Mouse (Mus musculus) bone marrow, adult 2 months (tissue): Measurements from ENCODE around the gene Gli2. TPM values are rescaled to one million over a fixed set of nuclear protein-coding genes. Genes with fewer than 3 reads are reported as not detected.

Source experiments
- H3K27ac ChIP-seq: fragments of 200-500 bp; 2 replicates; pipeline ENCODE4 v1.5.1; 2012; ENCODE audit warnings: low read depth, mild to moderate bottlenecking, control low read depth, inconsistent platforms, low read length; ENCODE audit not compliant: control insufficient read depth, poor library complexity, insufficient read depth
- H3K4me1 ChIP-seq: fragments of 200-500 bp; 2 replicates; pipeline ENCODE4 v1.6.1; 2011; ENCODE audit warnings: low read length; ENCODE audit not compliant: control insufficient read depth, insufficient read depth
- H3K4me3 ChIP-seq: fragments of 200-500 bp; replicated peaks from 2 replicates; pipeline ENCODE3; 2011; ENCODE audit warnings: mild to moderate bottlenecking, low read depth, low read length, control low read depth; ENCODE audit not compliant: control insufficient read depth
- CTCF ChIP-seq: fragments of 200-500 bp; IDR thresholded peaks from 2 replicates; pipeline ENCODE4 v1.5.1; 2011; ENCODE audit warnings: low read length, control low read depth; ENCODE audit not compliant: control insufficient read depth, insufficient read depth
- POLR2A ChIP-seq: fragments of 200-500 bp; IDR thresholded peaks from 2 replicates; pipeline ENCODE4 v1.6.1; 2011; ENCODE audit warnings: low read depth, mild to moderate bottlenecking, control low read depth, low read length, borderline replicate concordance; ENCODE audit not compliant: control insufficient read depth
- WGBS: fragments of 180-500 bp; shearing (Covaris S2); methylation state at CpG from one replicate; pipeline ENCODE4 v1.1.7; 2018; 5-methylcytosine and 5-hydroxymethylcytosine counted together
- polyA plus RNA-seq: library from polyadenylated mRNA; stranded (reverse); fragments of >200 nt; gene quantifications from 2 replicates; pipeline ENCODE4 v1.2.4, GENCODE M21; 2011; ENCODE audit warnings: low replicate concordance; ENCODE audit not compliant: missing spikeins, insufficient read depth, insufficient read length

Gli2 gene
- polyA plus RNA-seq, 1 experiment = not detected

DNA sequence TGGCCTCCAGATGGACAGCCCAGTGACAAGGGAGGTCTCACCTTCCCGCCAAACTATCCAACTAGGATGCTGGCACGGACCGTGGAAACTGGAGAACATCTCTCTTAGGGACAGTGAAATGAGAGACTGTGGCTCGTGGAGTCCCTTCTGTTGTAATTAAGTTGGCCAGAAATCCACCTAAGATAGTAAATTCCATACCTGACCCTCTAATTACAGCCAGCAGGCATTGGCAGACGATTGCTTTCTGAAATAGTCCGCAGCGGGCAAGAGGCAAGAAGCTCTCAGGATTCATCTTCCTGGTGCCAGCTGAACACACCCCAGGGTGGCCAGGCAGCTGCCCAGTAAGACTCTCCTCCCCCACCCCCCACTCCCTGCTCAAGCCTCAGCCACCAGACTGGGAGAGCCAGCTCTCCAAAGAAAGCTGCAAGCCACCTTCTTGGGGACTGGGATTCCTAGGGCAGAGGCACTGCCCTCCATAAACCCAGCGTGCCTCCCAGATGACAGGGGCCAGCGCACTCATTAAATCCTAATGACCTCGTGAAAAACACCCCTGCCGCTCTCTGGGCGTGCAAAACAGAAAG is 51.9 kb downstream of the Gli2 start:
- Histone ChIP-seq H3K27ac (no peak overlapping the region), H3K4me1 (no peaks in the 10 kb centered on the region), H3K4me3 (no peak overlapping the region)
- TF ChIP-seq POLR2A = no peak
- TF ChIP-seq CTCF = no peak
- WGBS = 81% methylated on average over 12 of the region's 12 CpGs

DNA sequence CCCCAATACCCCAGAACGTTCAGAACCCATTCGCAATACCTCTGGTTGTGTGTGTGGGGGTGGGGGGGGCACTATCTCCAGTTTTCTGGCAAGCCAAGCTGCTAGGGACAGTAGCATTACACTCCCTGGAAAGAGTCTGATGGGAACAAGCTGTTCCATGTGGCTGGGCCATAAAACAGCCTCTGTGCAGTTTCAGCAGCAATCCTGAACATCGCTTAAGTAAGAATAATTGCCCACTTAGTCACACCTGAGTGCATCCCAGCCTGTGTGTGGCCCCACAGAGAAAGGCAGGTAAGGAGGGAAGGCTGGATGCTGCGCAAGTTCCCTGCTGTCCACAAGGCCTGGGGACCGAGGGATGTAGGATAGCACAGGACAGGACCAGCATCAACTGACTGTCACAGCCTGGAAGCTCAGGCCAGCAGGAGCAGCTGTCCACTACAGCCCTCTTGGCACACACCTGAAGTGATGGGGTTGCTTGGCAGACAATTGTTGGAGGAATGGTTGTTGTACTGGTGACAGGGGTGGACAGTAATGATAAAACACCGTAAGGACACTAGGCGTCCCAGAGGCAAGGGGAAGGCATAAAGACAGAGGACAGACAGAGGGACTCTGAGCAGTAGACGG is 58.8 kb downstream of the Gli2 start:
- Histone ChIP-seq H3K4me3 (no peak overlapping the region), H3K27ac (no peak overlapping the region), H3K4me1 (no peaks in the 10 kb centered on the region; the same call in 1 of the 2 replicates)
- TF ChIP-seq POLR2A (no peak), CTCF (no peak)
- WGBS = 81% methylated on average over 8 of the region's 8 CpGs

DNA sequence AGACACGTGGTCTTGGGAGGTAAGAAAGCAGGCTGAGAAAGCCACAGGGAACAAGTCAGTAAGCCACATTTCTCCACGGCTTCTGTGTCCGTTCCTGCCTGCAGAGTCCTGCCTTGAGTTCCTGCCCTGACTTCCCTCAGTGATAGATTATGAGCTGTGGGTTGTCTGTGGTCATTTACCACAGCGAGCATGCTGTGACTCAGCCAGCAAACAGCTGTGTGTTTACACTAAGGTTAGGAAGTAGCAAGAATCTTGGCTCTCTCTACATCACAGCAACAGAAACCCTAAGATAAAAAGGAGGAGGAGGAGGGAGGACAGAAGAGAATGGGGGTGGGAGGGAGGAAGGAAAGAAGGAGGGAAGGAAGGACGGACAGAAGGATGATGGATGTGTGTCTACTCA is 59.6 kb downstream of the Gli2 start:
- no peak overlapping the region for H3K4me3 ChIP-seq
- H3K4me1 ChIP-seq = no peaks in the 10 kb centered on the region; the same call in 1 of the 2 replicates
- H3K27ac ChIP-seq = no peak overlapping the region
- WGBS = 34% methylated on average over 5 of the region's 5 CpGs
- TF ChIP-seq CTCF (no peak), POLR2A (no peak)

GRCm38 (mm10) chr1:118988331-118988730 is 65.1 kb downstream of the Gli2 start:
- WGBS = 74% methylated on average over 6 of the region's 6 CpGs

DNA sequence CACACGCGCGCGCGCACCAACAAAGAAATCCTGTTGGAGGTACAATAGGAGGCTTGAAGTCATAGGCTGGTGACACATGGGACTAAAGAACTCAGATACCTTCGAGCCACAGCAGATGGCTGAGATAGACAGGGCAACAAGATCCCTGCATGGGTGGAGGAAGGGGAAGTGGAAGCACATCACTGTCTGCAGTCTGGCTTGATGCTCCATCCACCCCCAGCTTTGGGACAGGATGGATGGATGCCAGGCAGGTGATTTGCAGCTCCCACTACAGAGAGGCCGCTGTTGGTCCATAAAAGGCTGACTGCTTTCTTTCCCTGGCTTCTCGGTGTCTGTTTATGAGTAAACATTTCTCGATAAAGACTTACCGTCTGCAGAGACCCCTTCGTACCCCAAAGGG is 65.9 kb downstream of the Gli2 start:
- Histone ChIP-seq H3K4me3 (no peak overlapping the region), H3K27ac (no peak overlapping the region), H3K4me1 (no peaks in the 10 kb centered on the region)
- WGBS = 82% methylated on average over 11 of the region's 11 CpGs
- TF ChIP-seq POLR2A (no peak), CTCF (no peak)

More at GRCm38 (mm10) chr1:118988331-118988730, 65.1 kb downstream of the Gli2 start:
- H3K4me3 ChIP-seq = no peak overlapping the region
- H3K27ac ChIP-seq = no peak overlapping the region
- no peaks in the 10 kb centered on the region for H3K4me1 ChIP-seq
- TF ChIP-seq POLR2A = no peak
- no peak for TF ChIP-seq CTCF

- Histone ChIP-seq H3K4me1 (no peaks in the 10 kb centered on the region), H3K27ac (no peak overlapping the region), H3K4me3 (no peak overlapping the region)
- TF ChIP-seq POLR2A (no peak), CTCF (no peak)
- WGBS = 79% methylated on average over 2 of the region's 2 CpGs
Observed at GRCm38 (mm10) chr1:118983389-118983788, 70.0 kb downstream of the Gli2 start.

GRCm38 (mm10) chr1:118982805-118983211 is 70.6 kb downstream of the Gli2 start:
- TF ChIP-seq CTCF (no peak), POLR2A (no peak)
- no peaks in the 10 kb centered on the region for H3K4me1 ChIP-seq
- H3K4me3 ChIP-seq = no peak overlapping the region
- WGBS = 45% methylated on average over 5 of the region's 5 CpGs
- no peak overlapping the region for H3K27ac ChIP-seq

- 10% methylated on average over 16 of the region's 16 CpGs for WGBS
- TF ChIP-seq CTCF (no peak), POLR2A (no peak)
- Histone ChIP-seq H3K4me1 (no peaks in the 10 kb centered on the region), H3K4me3 (no peak overlapping the region), H3K27ac (no peak overlapping the region)
Observed at GRCm38 (mm10) chr1:118981943-118982804, 71.2 kb downstream of the Gli2 start.
